Mouse (Mus musculus) mouse embryonic stem cell (cell line): ENCODE measurements around the gene 5330417H12Rik.

Experiments used
- in situ Hi-C, 2 experiments: fragments of 300-500 bp; cut with MboI; formaldehyde crosslinking; loops; 1 replicate in 1 of 2; 3 replicates in 1 of 2; pipeline ENCODE4 v1.14.3; 2019 to 2020; ENCODE audit warnings: low sequenced_read_pairs in 2 of 2, low pct_unique_long_range_greater_than_20kb in 1 of 2, mixed read lengths in 1 of 2; ENCODE audit not compliant: unreplicated experiment in 1 of 2

The 5330417H12Rik gene

DNA sequence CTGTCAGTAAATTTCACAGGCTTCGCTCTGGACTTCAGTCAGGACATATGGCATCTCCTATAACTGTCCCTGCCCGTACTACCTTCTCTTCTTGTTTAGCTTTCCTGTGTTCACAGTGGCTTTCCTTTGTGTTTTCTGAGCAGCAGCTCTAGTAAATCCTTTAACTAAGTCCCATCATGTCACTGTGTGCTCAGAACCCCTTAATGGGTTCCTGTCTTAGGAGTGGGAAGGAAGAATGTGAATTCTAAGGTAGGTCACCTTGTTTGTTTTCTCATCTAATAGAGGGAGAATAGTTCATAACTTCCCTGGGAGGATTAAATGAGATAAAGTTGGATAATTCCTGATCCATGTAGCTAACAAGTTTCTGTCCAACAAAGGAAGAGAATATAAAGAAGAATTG is at the start of gene 5330417H12Rik:
5330417H12Rik (minus strand) TSS at position 101 of the 400 bp plus-strand sequence.
- in situ Hi-C loops: no loop called here

DNA sequence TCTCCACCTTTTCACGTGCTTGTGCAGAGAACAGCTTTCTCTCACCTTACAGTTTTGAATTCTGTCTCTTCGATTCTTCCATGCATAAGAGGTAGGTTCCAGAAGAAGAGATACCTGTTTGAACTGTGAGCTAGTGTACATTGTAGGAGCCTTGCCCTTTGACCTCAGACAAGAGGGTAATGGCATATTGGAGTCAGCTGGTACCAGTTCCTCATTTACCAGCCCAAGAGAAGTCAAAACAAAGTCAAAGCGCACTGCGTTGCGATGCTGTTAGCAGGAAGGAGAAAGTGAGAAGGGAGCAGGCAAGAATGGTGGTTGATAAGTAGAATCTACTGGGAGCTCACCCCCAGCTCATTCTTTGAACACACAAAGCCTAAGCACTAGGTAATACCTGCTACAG is 43.6 kb upstream of the 5330417H12Rik start:
- in situ Hi-C loops: no loop called here

GRCm38 (mm10) chr7:107666262-107666902 is 41.4 kb upstream of the 5330417H12Rik start:
- in situ Hi-C loops: no loop called here

DNA sequence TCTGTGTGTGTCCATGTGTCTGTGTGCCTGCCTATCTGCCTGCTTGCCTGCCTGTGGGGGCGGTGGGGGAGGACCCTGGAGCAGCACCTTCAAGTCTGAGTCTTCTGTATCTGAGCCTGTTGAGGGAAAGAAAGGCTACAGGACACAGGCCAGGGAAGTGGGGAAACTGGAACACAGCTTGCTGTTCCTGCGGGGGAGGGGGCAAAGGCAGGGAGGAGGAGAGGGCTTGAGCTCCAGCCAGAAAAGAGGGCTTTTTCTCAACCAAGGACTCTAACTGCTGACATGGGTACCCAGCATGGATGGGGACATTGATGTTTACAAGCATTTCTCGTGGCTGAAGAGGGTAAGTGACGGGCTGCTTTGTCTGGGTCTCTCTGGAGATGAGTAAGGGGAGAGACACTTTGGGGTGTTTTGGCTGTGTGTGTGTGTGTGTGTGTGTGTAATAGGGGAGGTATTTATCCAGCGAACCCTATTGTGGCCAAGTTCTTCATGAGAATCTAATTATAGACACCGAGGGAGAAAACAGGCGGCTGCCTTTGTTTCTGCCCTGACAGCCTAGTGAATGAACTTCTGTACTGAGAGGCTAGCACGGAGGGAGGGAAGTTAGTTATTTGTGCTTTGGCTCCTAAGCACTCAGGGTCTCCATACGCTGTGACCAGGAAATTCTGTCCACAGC is 40.8 kb upstream of the 5330417H12Rik start:
- in situ Hi-C loops: no loop called here

DNA sequence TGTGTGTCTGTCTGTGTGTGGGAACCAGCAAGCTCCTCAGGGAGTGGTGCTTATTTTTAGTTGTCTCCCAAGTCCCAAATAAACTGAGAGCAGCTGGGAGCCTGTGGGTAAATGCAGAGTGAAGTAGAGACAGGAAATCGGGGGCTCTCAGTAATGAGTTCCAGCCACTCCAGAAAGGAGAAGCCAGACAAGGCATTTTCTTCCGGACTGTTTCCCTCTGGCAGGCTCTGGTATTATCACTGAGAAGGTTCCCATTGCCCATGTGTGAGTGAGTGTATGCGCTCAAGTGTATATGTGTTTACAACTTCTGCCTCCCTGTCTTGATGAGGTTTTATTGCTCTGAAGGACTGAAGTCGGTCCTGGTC is 40.2 kb upstream of the 5330417H12Rik start:
- in situ Hi-C loops: no loop called here

GRCm38 (mm10) chr7:107664063-107665056 is 39.4 kb upstream of the 5330417H12Rik start:
- in situ Hi-C loops: no loop called here

GRCm38 (mm10) chr7:107663621-107664020 is 38.7 kb upstream of the 5330417H12Rik start:
- in situ Hi-C loops: no loop called here

- in situ Hi-C loops: no loop called here
These were observed 36.9 kb upstream of the 5330417H12Rik start for GRCm38 (mm10) chr7:107661843-107662281.

DNA sequence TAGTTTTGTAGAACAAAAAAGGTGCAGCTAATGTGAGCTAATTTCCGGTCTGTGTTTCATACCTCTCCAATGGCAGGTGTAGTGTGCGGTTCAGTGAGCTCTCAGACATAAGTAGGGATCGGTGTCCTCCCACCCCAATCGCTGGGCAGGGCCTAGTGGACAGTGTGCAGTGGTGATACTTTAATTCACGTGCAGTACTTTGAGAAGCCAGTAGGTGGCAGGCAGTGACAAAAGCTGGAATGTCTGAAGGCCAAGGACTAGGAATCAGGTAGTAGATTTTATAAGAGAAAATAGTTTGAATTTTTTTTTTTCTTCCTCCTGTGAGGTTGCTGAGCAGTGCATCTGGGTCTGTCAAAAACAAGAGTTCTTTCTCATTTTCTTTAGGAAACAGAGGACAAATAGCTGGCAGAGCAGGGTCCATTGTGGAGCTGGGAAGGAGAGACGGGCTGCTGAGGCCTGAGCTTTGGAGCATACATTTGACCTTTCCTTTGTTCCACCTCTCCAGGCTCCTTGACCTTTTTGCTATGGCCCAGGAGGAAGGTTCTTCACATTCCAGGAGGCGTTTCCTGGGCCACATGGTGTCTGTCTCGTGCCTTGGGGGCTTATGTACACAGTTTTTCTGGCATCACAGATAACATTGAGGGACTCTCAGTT is 36.4 kb upstream of the 5330417H12Rik start:
- in situ Hi-C loops: no loop called here

GRCm38 (mm10) chr7:107659186-107659918 is 34.4 kb upstream of the 5330417H12Rik start:
- in situ Hi-C loops: no loop called here

GRCm38 (mm10) chr7:107656451-107656850 is 31.5 kb upstream of the 5330417H12Rik start:
- in situ Hi-C loops: no loop called here

- in situ Hi-C loops: no loop called here
These were observed 26.9 kb upstream of the 5330417H12Rik start for GRCm38 (mm10) chr7:107651821-107652220.

- in situ Hi-C loops: loop anchor here in 1 of 2 experiments (5.0 kb wide), 1 partner anchor 92 kb away; no protein-coding TSS in a partner anchor
These were observed 25.0 kb upstream of the 5330417H12Rik start for GRCm38 (mm10) chr7:107649990-107650389.

GRCm38 (mm10) chr7:107648937-107649688 is 24.2 kb upstream of the 5330417H12Rik start:
- in situ Hi-C loops: loop anchor here in 1 of 2 experiments (5.0 kb wide), 1 partner anchor 93 kb away; no protein-coding TSS in a partner anchor

DNA sequence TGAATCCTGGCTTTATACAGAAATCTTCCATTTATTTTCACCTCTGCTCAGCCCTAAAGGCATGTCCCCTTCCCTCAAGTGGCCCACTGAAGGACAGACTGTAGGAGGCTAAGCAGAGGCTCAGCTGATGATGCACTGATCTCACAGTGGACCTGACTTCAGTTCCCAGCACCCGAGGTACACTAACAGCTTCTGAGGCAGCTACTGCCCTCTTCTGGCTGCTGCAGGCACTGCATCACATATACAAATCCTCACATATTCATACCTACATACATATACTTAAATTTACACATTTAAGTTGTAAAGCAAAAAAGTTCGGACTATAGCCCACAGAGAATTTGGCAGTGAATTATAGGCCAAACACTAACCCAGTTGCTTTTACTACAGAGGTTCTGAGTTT is 20.0 kb upstream of the 5330417H12Rik start:
- in situ Hi-C loops: loop anchor here in 1 of 2 experiments (5.0 kb wide), 1 partner anchor 97 kb away; no protein-coding TSS in a partner anchor

DNA sequence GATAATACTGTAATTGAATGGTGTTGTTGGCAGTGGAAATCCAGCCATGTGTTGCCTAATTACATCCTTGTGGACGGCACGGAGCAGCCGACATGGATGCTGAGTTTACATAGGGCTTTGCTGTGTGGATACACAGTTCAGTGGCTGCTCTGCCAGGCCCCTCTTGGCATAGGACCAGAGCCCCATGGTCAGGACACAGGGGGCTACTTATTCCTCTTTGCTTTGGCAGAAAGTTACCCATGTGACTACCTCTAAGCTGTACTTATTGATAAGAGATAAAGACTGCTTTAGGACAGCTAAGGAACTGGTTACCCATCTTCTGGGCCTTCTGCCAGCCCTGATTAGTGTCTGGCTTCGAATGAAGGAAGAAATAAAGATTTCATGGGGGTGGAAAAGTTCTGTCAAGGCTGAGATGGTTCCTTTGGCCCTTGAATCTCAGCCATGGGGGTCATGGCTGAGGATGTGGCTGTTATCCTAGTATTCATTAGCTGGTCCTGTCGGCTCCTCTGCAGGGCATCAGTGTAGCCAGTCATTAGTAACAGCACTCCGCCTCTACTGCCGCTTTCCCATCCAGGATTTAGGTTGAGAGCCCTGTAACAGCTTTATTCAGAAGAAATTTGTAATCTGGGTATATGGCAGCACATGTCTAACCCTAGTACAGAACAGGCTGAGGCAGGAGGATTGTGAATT is 17.8 kb upstream of the 5330417H12Rik start:
- in situ Hi-C loops: no loop called here
